Mouse (Mus musculus) bone marrow macrophage, adult 2 months (primary cell): Measurements from ENCODE around the gene Col6a6.

Experiments used
- CTCF ChIP-seq: IDR thresholded peaks from 2 replicates; pipeline ENCODE4 v1.5.1; 2012; ENCODE audit warnings: low read depth, mild to moderate bottlenecking, low read length, moderate library complexity
- POLR2A ChIP-seq: IDR thresholded peaks from 2 replicates; pipeline ENCODE4 v1.6.1; 2012; ENCODE audit warnings: mild to moderate bottlenecking, low read depth, low read length, borderline replicate concordance

- TF ChIP-seq POLR2A (no peak), CTCF (no peak)
Measured at GRCm38 (mm10) chr9:105758861-105759260, 69.1 kb downstream of the Col6a6 start.
